In the genomic region with DNA sequence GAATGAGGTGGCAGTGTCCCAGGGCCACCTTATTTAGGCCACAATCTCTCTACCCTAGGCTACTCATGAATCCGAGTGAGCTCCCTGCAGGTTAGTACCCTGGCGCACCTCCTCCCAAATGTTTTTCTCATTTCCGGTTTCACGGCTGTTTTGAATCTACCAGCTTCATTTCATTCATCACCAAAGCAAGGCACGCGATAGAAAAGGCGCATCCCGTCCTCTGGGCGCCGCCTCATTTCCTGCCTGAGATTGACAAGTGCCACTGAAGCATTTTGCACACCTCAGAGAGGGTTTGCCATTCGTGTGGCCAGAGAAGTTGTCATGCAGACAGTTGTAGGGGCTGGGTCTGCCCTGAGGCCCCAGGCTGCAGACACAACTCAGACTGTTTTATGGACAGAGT, we compare ENCODE assay signal across 22 mouse cellular contexts.
DNase-seq lines count a peak whose midpoint lies in the region; ATAC-seq and TF ChIP-seq lines count a peak whose summit lies in the region.
"Had no signal": no experiment of that assay in that cellular context is flagged by ENCODE, and none has a peak within 500 bp of the region (broad histone marks: within the 10 kb centered on the region; RNA-seq: fewer than 3 reads in every experiment).

No protein-coding gene starts in this region.

- no peaks in the 10 kb centered on the region for H3K4me1 ChIP-seq in embryonic facial prominence, embryonic 11.5 days (ENCODE audit: control insufficient read depth, insufficient read depth, low read length)
- H3K4me1 ChIP-seq: liver, embryonic 13.5 days had no signal

- no peak overlapping the region for H3K4me2 ChIP-seq in embryonic facial prominence, embryonic 11.5 days (ENCODE audit: low read depth, low read length)
- H3K4me2 ChIP-seq: hindbrain, embryonic 13.5 days; liver, embryonic 13.5 days; lung, embryonic 14.5 days; midbrain, embryonic 15.5 days; neural tube, embryonic 13.5 days; stomach, embryonic 15.5 days had no signal

- ATAC-seq in embryonic facial prominence, embryonic 11.5 days (replicated peaks; ENCODE audit: insufficient number of reproducible peaks, low FRiP score, low TSS enrichment, low read depth), result no peak
- ATAC-seq: midbrain, embryonic 15.5 days had no signal

- H3K9ac ChIP-seq in embryonic facial prominence, embryonic 11.5 days (replicated peaks; ENCODE audit: low read length), result no peak overlapping the region
- H3K9ac ChIP-seq: hindbrain, embryonic 13.5 days; liver, embryonic 13.5 days; lung, embryonic 14.5 days; midbrain, embryonic 15.5 days; neural tube, embryonic 13.5 days; stomach, embryonic 15.5 days had no signal

- no peaks in the 10 kb centered on the region for H3K9me3 ChIP-seq in embryonic facial prominence, embryonic 11.5 days (replicated peaks; ENCODE audit: control insufficient read depth, low read length)
- H3K9me3 ChIP-seq: hindbrain, embryonic 13.5 days; liver, embryonic 13.5 days; midbrain, embryonic 15.5 days; neural tube, embryonic 13.5 days; stomach, embryonic 15.5 days had no signal

- peak overlapping the region; percentile 72 for H3K27ac ChIP-seq in layer of hippocampus, adult 2 months
- H3K27ac ChIP-seq in embryonic facial prominence, embryonic 11.5 days (replicated peaks; ENCODE audit: low read depth, low read length), result no peak overlapping the region
- H3K27ac ChIP-seq: heart, adult 2 months; hindbrain, embryonic 13.5 days; kidney, postnatal 0 days; liver, embryonic 13.5 days; macrophage; midbrain, embryonic 15.5 days; neural tube, embryonic 13.5 days; stomach, embryonic 15.5 days had no signal

- no peak for TF ChIP-seq CTCF in layer of hippocampus, adult 2 months (conservative IDR thresholded peaks at IDR 0.05)

- no peak for DNase-seq in layer of hippocampus, adult 2 months (ENCODE audit: low spot score in 2 of 2)
- no peak for DNase-seq in layer of hippocampus, postnatal 36 days
- DNase-seq in CD4-positive helper T cell, adult 2 months (ENCODE audit: low read depth, low spot score), result peak; percentile 32
- peak; percentile 44 for DNase-seq in embryonic facial prominence, embryonic 11.5 days (ENCODE audit: low spot score)
- peak; percentile 69 for DNase-seq in thymus, postnatal 14 days
- DNase-seq in gastrocnemius, postnatal 36 days, result no peak
- DNase-seq in urinary bladder, postnatal 10 days (ENCODE audit: low spot score), result no peak
- DNase-seq: adrenal gland, postnatal 36 days; cerebellum, adult 11 months; cerebellum, adult 9-11 months; gastrocnemius, postnatal 25 days; heart, adult 2 months; kidney, adult 2 months; liver, embryonic 13.5 days; lung, embryonic 14.5 days; retina, postnatal 1 day had no signal

- intact Hi-C loops in gastrocnemius, postnatal 36 days (cut with DNase I), result no loop called here

- WGBS in embryonic facial prominence, embryonic 11.5 days, result 58% methylated on average over 11 of the region's 11 CpGs

- H3K27me3 ChIP-seq in embryonic facial prominence, embryonic 11.5 days (ENCODE audit: control insufficient read depth, insufficient read depth, low read length), result no peaks in the 10 kb centered on the region
- H3K27me3 ChIP-seq: hindbrain, embryonic 13.5 days; midbrain, embryonic 15.5 days; neural tube, embryonic 13.5 days; stomach, embryonic 15.5 days had no signal

- H3K4me3 ChIP-seq in layer of hippocampus, adult 2 months, result no peak overlapping the region
- no peak overlapping the region for H3K4me3 ChIP-seq in embryonic facial prominence, embryonic 11.5 days (ENCODE audit: low read depth, low read length)
- H3K4me3 ChIP-seq: heart, adult 2 months; hindbrain, embryonic 13.5 days; liver, embryonic 13.5 days; midbrain, embryonic 15.5 days; neural tube, embryonic 13.5 days; stomach, embryonic 15.5 days had no signal

- no peaks in the 10 kb centered on the region for H3K36me3 ChIP-seq in embryonic facial prominence, embryonic 11.5 days (replicated peaks; ENCODE audit: control insufficient read depth, insufficient read depth, low read depth, low read length)
- H3K36me3 ChIP-seq: hindbrain, embryonic 13.5 days; liver, embryonic 13.5 days; midbrain, embryonic 15.5 days; neural tube, embryonic 13.5 days; stomach, embryonic 15.5 days had no signal

Comparison
In these comparisons a context has a peak if more than half of its experiments do, and no peak if none do; other contexts are left out.
1. DNase-seq: peak in CD4-positive helper T cell, adult 2 months (single experiment), embryonic facial prominence, embryonic 11.5 days (single experiment) and thymus, postnatal 14 days (single experiment); none in layer of hippocampus, adult 2 months (0 of 2), layer of hippocampus, postnatal 36 days (0 of 2), gastrocnemius, postnatal 36 days (0 of 2) and urinary bladder, postnatal 10 days (single experiment).